Mouse (Mus musculus): Measurements from ENCODE around the gene Serping1.

Gene Serping1

GRCm38 (mm10) chr2:84783315-84783714 is 8.1 kb upstream of the Serping1 start:
- DNase-seq (ENCODE audit: extremely low spot score): no peak

- no peak for DNase-seq (ENCODE audit: extremely low spot score)
These were observed 4.0 kb upstream of the Serping1 start for GRCm38 (mm10) chr2:84779210-84779609.

GRCm38 (mm10) chr2:84777706-84778105 is 2.5 kb upstream of the Serping1 start:
- no peak for DNase-seq (ENCODE audit: extremely low spot score)

- DNase-seq (ENCODE audit: extremely low spot score): no peak
These were observed 421 bp upstream of the Serping1 start for GRCm38 (mm10) chr2:84775665-84776064.

GRCm38 (mm10) chr2:84774751-84775150 is 493 bp downstream of the Serping1 start:
- peak; percentile 91 for DNase-seq (ENCODE audit: extremely low spot score)

GRCm38 (mm10) chr2:84773195-84773594 is 2.0 kb downstream of the Serping1 start:
- no peak for DNase-seq (ENCODE audit: extremely low spot score)

GRCm38 (mm10) chr2:84772454-84772853 is 2.8 kb downstream of the Serping1 start:
- no peak for DNase-seq (ENCODE audit: extremely low spot score)

- no peak for DNase-seq (ENCODE audit: extremely low spot score)
These were observed 4.7 kb downstream of the Serping1 start for GRCm38 (mm10) chr2:84770501-84770900.

- no peak for DNase-seq (ENCODE audit: extremely low spot score)
These were observed 12.4 kb downstream of the Serping1 start for GRCm38 (mm10) chr2:84762818-84763217.

- no peak for DNase-seq (ENCODE audit: extremely low spot score)
These were observed 12.9 kb downstream of the Serping1 start for GRCm38 (mm10) chr2:84762295-84762694.

- DNase-seq (ENCODE audit: extremely low spot score): no peak
These were observed 13.4 kb downstream of the Serping1 start for GRCm38 (mm10) chr2:84761840-84762239.

GRCm38 (mm10) chr2:84761309-84761708 is 13.9 kb downstream of the Serping1 start:
- DNase-seq (ENCODE audit: extremely low spot score): no peak

GRCm38 (mm10) chr2:84760777-84761176 is 14.5 kb downstream of the Serping1 start:
- no peak for DNase-seq (ENCODE audit: extremely low spot score)

- DNase-seq (ENCODE audit: extremely low spot score): peak; percentile 66
These were observed 16.6 kb downstream of the Serping1 start for GRCm38 (mm10) chr2:84758542-84759127.

- no peak for DNase-seq (ENCODE audit: extremely low spot score)
These were observed 18.1 kb downstream of the Serping1 start for GRCm38 (mm10) chr2:84757026-84757682.

GRCm38 (mm10) chr2:84756245-84756644 is 19.0 kb downstream of the Serping1 start:
- no peak for DNase-seq (ENCODE audit: extremely low spot score)

- DNase-seq (ENCODE audit: extremely low spot score): no peak
These were observed 25.1 kb downstream of the Serping1 start for GRCm38 (mm10) chr2:84750115-84750514.

- no peak for DNase-seq (ENCODE audit: extremely low spot score)
These were observed 31.1 kb downstream of the Serping1 start for GRCm38 (mm10) chr2:84744126-84744525.

GRCm38 (mm10) chr2:84743561-84743960 is 31.7 kb downstream of the Serping1 start, which contains the start of gene Gm19426:
TSS of gene Gm19426 (minus strand) at chr2:84743655.
- peak; percentile 95 for DNase-seq (ENCODE audit: extremely low spot score)

- DNase-seq (ENCODE audit: extremely low spot score): peak; percentile 98
These were observed 32.6 kb downstream of the Serping1 start for GRCm38 (mm10) chr2:84742451-84743283.

GRCm38 (mm10) chr2:84741841-84742450 is 33.3 kb downstream of the Serping1 start:
- DNase-seq (ENCODE audit: extremely low spot score): no peak

All from embryo, embryonic 9.5 days (tissue).